Mouse (Mus musculus): ENCODE measurements around the gene Tlcd1. TPM values are rescaled to one million over a fixed set of nuclear protein-coding genes. Genes with fewer than 3 reads are reported as not detected.

Gene Tlcd1
- total and polyA plus RNA-seq, 3 experiments = 23.3 to 28.3 TPM; not detected in 1

GRCm38 (mm10) chr11:78202372-78202771 lies 25.9 kb downstream of the Tlcd1 start:
- no peaks in the 10 kb centered on the region for H3K79me2 ChIP-seq (ENCODE audit: control insufficient read depth, insufficient read depth, low read length, poor library complexity)
- DNase-seq (ENCODE audit: low read depth, low spot score) = no peak
- TF ChIP-seq EP300 (IDR thresholded peaks at IDR 0.05; ENCODE audit: low read depth in 1 of 2, low read length in 2 of 2) (no peak), ZNF384 (IDR thresholded peaks at IDR 0.05; ENCODE audit: low read depth, low read length) (peak; percentile 53)
- H3K27ac ChIP-seq (ENCODE audit: control insufficient read depth, low read depth, low read length) = no peak overlapping the region
- H3K9ac ChIP-seq (ENCODE audit: control insufficient read depth, low read depth, low read length, poor library complexity, severe bottlenecking) = no peak overlapping the region
- H3K9me3 ChIP-seq (replicated peaks; ENCODE audit: insufficient read depth, low read length) = no peaks in the 10 kb centered on the region
- H3K36me3 ChIP-seq (ENCODE audit: control insufficient read depth in 1 of 2, insufficient read depth in 2 of 2, low read length in 2 of 2) = peaks cover 0 to 3% of the 10 kb centered on the region in 2 experiments; a peak in 1 of 4 replicates
- no peak overlapping the region for H3K4me3 ChIP-seq (ENCODE audit: control insufficient read depth in 1 of 2, insufficient read depth in 1 of 2, low read depth in 2 of 2, low read length in 2 of 2)
- H3K27me3 ChIP-seq (ENCODE audit: control insufficient read depth in 1 of 2, insufficient read depth in 2 of 2, low read length in 2 of 2) = no peaks in the 10 kb centered on the region
- no peaks in the 10 kb centered on the region for H3K4me1 ChIP-seq (ENCODE audit: control insufficient read depth in 1 of 2, insufficient read depth in 2 of 2, low read length in 2 of 2)

- no peaks in the 10 kb centered on the region for H3K27me3 ChIP-seq (ENCODE audit: control insufficient read depth in 1 of 2, insufficient read depth in 2 of 2, low read length in 2 of 2)
- H3K4me3 ChIP-seq (ENCODE audit: control insufficient read depth in 1 of 2, insufficient read depth in 1 of 2, low read depth in 2 of 2, low read length in 2 of 2) = no peak overlapping the region
- H3K36me3 ChIP-seq (ENCODE audit: control insufficient read depth in 1 of 2, insufficient read depth in 2 of 2, low read length in 2 of 2) = peaks cover 0 to 10% of the 10 kb centered on the region in 2 experiments; a peak in 2 of 4 replicates
- TF ChIP-seq MYC (IDR thresholded peaks at IDR 0.05; ENCODE audit: low read depth, low read length) (no peak), ETS1 (IDR thresholded peaks at IDR 0.05; ENCODE audit: low read depth, low read length) (no peak), RAD21 (IDR thresholded peaks at IDR 0.05; ENCODE audit: low read depth, low read length) (no peak), ZMIZ1 (IDR thresholded peaks at IDR 0.05; ENCODE audit: low read depth, low read length) (no peak), ZKSCAN1 (IDR thresholded peaks at IDR 0.05; ENCODE audit: low read depth, low read length) (no peak), GABPA (IDR thresholded peaks at IDR 0.05; ENCODE audit: low read depth, low read length) (no peak), BHLHE40 (IDR thresholded peaks at IDR 0.05; ENCODE audit: borderline replicate concordance, low read depth, low read length) (no peak), MYB (IDR thresholded peaks at IDR 0.05; ENCODE audit: low read depth, low read length) (no peak), ZNF384 (IDR thresholded peaks at IDR 0.05; ENCODE audit: low read depth, low read length) (no peak), MXI1 (IDR thresholded peaks at IDR 0.05; ENCODE audit: low read depth, low read length) (no peak), POLR2A (IDR thresholded peaks at IDR 0.05; ENCODE audit: control insufficient read depth in 1 of 2, insufficient read depth in 1 of 2, low read depth in 1 of 2, low read length in 2 of 2, poor library complexity in 1 of 2) (no peak), E2F4 (IDR thresholded peaks at IDR 0.05; ENCODE audit: borderline replicate concordance, low read depth, low read length) (no peak), SIN3A (IDR thresholded peaks at IDR 0.05; ENCODE audit: low read length) (no peak), EP300 (IDR thresholded peaks at IDR 0.05; ENCODE audit: low read depth in 1 of 2, low read length in 2 of 2) (no peak), TAL1 (IDR thresholded peaks at IDR 0.05; ENCODE audit: low read length) (no peak)
- H3K9me3 ChIP-seq (replicated peaks; ENCODE audit: insufficient read depth, low read length) = no peaks in the 10 kb centered on the region
- no peaks in the 10 kb centered on the region for H3K4me1 ChIP-seq (ENCODE audit: control insufficient read depth in 1 of 2, insufficient read depth in 2 of 2, low read length in 2 of 2)
- no peak for DNase-seq (ENCODE audit: low read depth, low spot score)
- H3K79me2 ChIP-seq (ENCODE audit: control insufficient read depth, insufficient read depth, low read length, poor library complexity) = no peaks in the 10 kb centered on the region
- no peak overlapping the region for H3K9ac ChIP-seq (ENCODE audit: control insufficient read depth, low read depth, low read length, poor library complexity, severe bottlenecking)
- no peak overlapping the region for H3K27ac ChIP-seq (ENCODE audit: control insufficient read depth, low read depth, low read length)
Observed at GRCm38 (mm10) chr11:78204287-78204686, 27.8 kb downstream of the Tlcd1 start.

Data from MEL (cell line).